Mouse (Mus musculus): ENCODE results near the gene Mpp3.
"Not testable (repeated sequence)": the region's sequence is repeated elsewhere in the genome, so short reads cannot be mapped to it uniquely, and the experiment has no call there.

Mpp3 gene

GRCm38 (mm10) chr11:102010140-102010539 is 18.1 kb downstream of the Mpp3 start:
- DNase-seq (ENCODE audit: low spot score) = no peak

DNA sequence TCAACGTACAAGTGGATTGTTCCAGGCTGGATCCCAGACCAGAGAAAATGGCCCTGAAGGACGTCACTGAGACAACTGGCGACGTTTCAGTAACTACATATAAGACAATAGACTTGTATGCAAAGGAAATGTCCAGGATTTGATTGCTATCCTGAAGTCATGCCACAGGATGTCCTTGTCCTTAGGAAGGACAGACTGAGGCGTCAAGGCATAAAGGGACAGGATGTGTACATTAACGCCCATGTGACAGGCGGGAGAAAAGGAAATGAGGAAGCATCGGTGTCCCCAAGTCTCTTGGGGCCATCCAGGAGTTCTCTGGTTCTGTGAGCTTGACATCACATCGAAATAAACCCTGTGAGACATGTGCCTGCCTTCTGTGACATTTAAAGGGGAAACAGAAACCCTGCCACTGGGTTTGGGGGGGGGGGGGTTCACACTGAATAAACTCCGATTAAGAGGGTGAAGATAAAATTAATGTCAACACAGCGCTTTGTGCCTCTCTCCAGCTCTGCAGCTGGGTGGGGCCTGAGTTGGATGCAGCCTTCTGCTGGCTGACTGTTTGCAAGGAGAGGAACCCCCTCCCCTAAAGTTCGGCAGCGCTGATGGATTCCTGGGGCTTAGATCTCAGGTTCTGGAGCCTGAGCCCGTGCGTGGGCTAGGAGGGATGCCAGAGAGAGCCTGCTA is 19.2 kb downstream of the Mpp3 start:
- no peak for DNase-seq (ENCODE audit: low spot score)

GRCm38 (mm10) chr11:102008372-102008771 is 19.9 kb downstream of the Mpp3 start:
- DNase-seq (ENCODE audit: low spot score) = no peak

DNA sequence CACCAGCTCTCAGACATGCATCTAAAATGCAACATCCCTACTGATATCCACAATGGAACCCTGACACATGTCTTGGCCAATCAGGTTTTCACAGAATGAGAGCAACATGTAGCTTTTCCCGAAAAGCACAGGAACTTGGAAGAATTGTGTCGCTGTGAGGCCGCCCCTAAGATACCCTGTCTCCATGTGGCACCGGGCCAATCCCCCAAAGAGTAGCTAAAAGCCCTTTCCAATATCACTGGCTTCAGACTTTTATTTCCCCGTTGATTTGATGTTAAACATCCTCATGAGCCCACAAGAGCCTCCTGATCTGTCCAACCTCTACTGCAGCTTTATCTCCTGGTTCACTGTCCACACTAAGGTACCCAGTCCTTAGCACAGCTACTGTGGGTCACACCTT is 21.6 kb downstream of the Mpp3 start:
- DNase-seq (ENCODE audit: low spot score) = no peak

GRCm38 (mm10) chr11:102006271-102006670 is 22.0 kb downstream of the Mpp3 start:
- no peak for DNase-seq (ENCODE audit: low spot score)

DNA sequence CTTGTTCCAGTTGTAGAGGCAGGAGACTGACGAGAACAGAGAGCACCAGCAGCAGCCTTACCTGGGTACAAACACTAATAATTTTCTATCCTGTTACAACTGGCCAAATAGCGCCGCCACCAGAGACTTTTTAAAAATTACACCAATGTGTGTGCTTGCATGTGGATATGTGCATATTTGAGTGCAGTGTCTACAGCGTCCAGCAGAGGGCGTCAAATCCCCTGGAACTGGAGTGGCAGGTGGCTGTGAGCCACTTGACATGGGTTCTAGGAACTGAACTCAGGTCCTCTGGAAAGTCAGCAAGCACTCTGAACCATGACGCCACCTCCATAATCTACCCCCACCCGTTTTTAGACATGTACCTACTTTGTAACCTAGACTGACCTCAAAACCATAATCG is 24.0 kb downstream of the Mpp3 start:
- DNase-seq (ENCODE audit: low spot score) = no peak

DNA sequence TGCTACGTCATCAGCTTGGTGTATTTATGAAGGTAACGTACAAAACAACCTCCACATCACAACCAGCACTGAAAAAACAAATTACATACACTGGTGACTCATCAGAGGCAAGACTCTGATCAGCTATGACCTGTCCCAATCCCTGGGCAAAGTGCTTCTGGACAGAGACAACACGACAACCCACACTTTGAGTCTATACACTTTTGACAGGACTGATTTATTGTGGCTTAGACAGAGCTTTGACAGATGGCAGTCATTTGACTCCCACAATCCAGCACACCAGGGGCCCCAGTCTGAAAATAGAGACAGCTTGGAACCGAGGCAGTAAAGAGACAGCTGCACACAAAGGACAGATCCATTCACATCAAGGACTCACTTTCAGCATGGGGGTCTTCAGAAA is 28.8 kb downstream of the Mpp3 start:
- no peak for DNase-seq (ENCODE audit: low spot score)

DNA sequence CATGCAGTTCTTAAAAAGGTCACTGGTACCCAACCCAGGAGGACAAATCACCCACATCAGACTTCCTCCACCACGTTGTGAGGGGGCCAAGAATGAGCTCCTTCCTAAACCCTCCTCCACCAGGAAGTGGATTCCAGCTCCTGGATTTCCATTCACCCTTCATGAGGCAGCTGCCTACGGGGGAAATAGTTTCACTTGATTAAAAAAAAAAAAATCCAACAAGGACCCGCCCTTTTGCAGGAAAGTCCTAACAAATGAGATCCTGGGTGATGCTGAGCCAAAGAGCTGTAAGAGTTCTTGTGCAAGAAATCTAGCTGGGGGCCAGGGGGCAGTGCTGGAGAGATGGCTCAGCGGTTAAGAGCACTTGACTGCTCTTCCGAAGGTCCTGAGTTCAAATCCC is 30.0 kb downstream of the Mpp3 start:
- no peak for DNase-seq (ENCODE audit: low spot score)

GRCm38 (mm10) chr11:101995938-101996337 is 32.3 kb downstream of the Mpp3 start:
- no peak for DNase-seq (ENCODE audit: low spot score)

DNA sequence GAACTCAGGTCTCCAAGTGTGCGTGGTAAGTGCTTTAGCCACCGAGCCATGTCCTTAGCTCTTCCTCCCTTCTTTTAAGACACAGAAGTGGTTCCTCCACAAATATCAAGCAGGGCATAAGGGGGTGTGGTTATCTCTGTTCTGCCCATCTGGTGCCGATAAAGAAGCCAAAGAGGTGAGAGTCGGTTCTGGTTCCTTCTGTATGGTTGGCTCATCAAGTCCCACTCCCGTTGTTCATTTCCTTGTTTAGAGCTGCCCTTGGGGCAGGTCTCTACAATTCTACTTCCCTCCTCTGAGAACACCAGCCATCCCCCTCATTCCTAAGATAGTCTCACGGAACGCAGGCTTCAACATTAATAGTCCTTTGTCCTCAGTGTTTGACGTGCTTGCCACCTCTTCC is 34.2 kb downstream of the Mpp3 start:
- no peak for DNase-seq (ENCODE audit: low spot score)

GRCm38 (mm10) chr11:101992411-101992810 is 35.9 kb downstream of the Mpp3 start:
- DNase-seq (ENCODE audit: low spot score) = no peak

- DNase-seq (ENCODE audit: low spot score) = no peak
Observed at GRCm38 (mm10) chr11:101991813-101992212, 36.4 kb downstream of the Mpp3 start.

- DNase-seq (ENCODE audit: low spot score) = no peak
Observed at GRCm38 (mm10) chr11:101990244-101990643, 38.0 kb downstream of the Mpp3 start.

DNA sequence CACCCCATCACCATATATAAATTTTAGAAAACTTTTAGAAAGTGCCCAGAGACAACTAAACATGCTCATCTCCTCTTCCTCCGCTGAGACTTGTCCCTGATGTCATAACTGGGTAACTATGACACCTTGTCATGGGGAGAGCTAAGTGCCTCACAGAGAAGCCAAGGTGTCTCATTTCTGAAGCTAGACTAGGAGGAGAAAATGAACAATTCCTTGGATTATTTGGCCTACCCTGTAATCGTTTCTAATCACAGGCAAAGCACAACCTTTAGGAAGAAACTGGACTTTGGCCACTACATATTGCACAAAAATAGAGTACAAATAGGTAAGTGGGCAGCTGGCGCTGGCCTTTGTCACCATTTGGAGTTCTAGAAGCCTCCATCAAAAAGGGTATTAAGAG is 41.3 kb downstream of the Mpp3 start, which contains the start of gene Dusp3:
Dusp3 (minus strand) TSS at position 101 of the 400 bp plus-strand sequence.
- DNase-seq (ENCODE audit: low spot score) = no peak

DNA sequence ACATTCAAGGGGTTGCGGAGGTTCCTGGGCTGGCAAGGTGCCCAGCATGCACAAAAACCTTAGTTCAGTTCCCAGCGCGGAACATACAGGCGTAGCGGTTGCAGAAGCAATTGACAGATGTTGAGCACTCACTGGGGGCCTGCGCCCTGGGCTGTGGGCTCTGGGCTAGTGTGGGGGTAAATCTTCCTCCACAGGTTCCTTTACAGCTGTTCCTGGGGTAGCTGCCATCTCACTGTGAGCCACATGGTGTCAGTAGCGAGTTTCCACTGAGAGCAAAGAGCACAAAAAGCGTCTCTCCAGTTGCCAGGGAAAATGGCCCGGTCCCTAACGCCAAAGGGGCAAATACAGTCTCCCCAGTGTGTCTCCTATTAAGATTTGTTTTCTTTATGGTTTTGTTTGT is 42.3 kb downstream of the Mpp3 start:
- DNase-seq (ENCODE audit: low spot score) = peak; percentile 84

DNA sequence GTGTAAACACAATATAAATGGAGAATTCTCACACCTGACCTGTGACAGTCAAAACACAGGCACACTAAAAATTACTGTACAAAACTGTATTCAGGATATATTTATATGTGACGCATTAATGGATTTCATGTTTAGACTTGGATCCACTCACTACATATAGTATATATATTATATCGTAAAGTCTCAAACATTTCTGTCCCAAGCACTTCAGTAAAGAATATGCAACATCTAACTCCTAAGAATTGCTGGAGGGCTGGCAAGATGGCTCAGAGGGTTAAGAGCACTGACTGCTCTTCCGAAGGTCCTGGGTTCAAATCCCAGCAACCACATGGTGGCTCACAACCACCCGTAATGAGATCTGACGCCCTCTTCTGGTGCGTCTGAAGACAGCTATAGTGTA is 42.8 kb downstream of the Mpp3 start:
- not testable (repeated sequence) for DNase-seq (ENCODE audit: low spot score)

DNA sequence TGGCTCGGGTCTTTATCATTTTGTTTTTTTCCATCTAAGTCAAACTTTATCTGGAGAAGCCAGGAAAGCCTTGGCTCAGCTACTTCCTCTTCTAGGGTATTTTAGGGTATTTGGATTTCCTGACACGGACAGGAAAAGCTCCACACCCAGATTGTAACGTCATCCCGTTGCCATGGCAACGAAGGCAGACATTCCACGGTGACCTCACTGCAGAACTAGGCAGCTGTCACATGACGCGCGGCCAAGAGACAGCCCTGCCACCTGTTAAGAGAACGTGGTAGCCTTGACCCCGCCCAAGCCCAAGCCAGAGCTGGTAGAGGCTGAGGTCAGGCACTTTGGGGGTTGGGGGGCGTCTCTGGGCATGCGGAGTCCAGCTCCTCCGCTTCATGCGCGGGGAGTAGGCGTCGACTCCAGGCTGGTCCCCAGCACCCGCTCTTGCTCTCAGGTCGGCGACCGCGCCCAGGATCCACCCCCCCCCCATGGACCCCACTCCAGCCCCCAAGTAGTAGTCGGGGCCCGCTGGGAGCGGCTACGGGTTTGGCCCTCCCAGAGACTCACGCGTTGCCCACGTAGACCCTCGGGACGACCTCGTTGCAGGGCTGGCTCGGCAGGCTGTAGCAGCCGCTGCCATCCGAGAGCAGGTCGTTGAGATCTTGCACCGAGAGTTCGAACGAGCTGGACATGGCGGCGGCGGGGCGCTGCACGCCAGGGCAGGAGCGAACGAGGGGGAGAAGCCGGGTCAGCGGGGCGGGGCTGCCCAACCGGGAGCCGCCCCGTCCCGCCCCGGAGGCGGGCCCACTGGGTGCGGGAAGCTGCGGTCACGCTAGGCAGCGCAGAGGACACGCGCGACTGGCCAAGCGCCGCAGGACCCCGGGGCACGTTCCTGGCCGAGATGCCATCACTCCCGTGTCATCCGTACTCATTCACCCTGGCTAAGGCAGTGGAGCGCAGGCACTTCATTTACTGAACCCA is 43.9 kb downstream of the Mpp3 start, which contains the start of gene Cfap97d1:
Cfap97d1 (plus strand) TSS at position 226 of the 972 bp plus-strand sequence.
- DNase-seq (ENCODE audit: low spot score) = peak; percentile 82

GRCm38 (mm10) chr11:101983431-101983921 is 44.8 kb downstream of the Mpp3 start:
- DNase-seq (ENCODE audit: low spot score) = no peak

GRCm38 (mm10) chr11:101982981-101983411 is 45.3 kb downstream of the Mpp3 start:
- no peak for DNase-seq (ENCODE audit: low spot score)

DNA sequence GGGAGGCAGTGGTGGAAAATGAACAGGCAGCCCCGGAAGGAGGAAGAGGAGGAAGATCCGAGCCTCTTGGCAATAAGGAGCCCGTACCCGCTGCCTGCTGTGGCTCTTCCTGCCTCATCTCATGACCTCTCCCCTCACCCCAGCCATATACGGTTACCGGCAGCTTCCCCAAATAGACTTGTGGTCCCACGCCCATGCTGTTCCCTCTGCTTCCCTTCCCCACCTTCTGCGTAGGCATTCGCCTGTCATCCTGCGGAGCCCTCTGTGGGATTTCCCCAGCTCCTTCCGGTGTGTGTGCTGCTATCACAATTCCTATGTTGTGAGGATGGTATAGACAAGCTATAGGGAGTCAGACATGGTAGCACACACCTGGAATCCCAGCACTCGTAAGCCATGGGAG is 46.4 kb downstream of the Mpp3 start:
- DNase-seq (ENCODE audit: low spot score) = no peak

GRCm38 (mm10) chr11:101980603-101981157 is 47.6 kb downstream of the Mpp3 start:
- no peak for DNase-seq (ENCODE audit: low spot score)

GRCm38 (mm10) chr11:101979140-101979539 is 49.1 kb downstream of the Mpp3 start:
- no peak for DNase-seq (ENCODE audit: low spot score)
